Mouse (Mus musculus) urinary bladder, postnatal 14 days (tissue): Measurements from ENCODE around the gene Smim24.

Source experiments
- DNase-seq: peaks from one replicate; pipeline ENCODE4 v3.0.0; 2021; ENCODE audit warnings: low spot score

The Smim24 gene

GRCm38 (mm10) chr10:81392781-81393185 is at the start of gene Smim24:
Smim24 (plus strand) TSS chr10:81393051.
- no peak for DNase-seq

- no peak for DNase-seq
Measured at GRCm38 (mm10) chr10:81344421-81345161, 48.3 kb upstream of the Smim24 start.

- DNase-seq = no peak
Measured at GRCm38 (mm10) chr10:81345162-81345534, 47.7 kb upstream of the Smim24 start.

- peak; percentile 77 for DNase-seq
Measured at GRCm38 (mm10) chr10:81346453-81347067, 46.3 kb upstream of the Smim24 start.

GRCm38 (mm10) chr10:81349146-81349545 is 43.7 kb upstream of the Smim24 start:
- peak; percentile 64 for DNase-seq

- no peak for DNase-seq
Measured at GRCm38 (mm10) chr10:81349961-81350350, 42.9 kb upstream of the Smim24 start.

GRCm38 (mm10) chr10:81350351-81351063 is 42.3 kb upstream of the Smim24 start, which contains the start of gene Hmg20b:
Hmg20b (minus strand) TSS chr10:81350480.
- peak; percentile 99 for DNase-seq

- DNase-seq = no peak
Measured at GRCm38 (mm10) chr10:81351678-81352291, 41.1 kb upstream of the Smim24 start.

GRCm38 (mm10) chr10:81354738-81355477 is 37.9 kb upstream of the Smim24 start:
- no peak for DNase-seq

GRCm38 (mm10) chr10:81355533-81355932 is 37.3 kb upstream of the Smim24 start:
- no peak for DNase-seq

GRCm38 (mm10) chr10:81356352-81356990 is 36.4 kb upstream of the Smim24 start:
- DNase-seq = no peak

- peak; percentile 93 for DNase-seq
Measured at GRCm38 (mm10) chr10:81356991-81357844, 35.6 kb upstream of the Smim24 start, which contains the start of gene Mfsd12. Mfsd12 (plus strand) TSS chr10:81357491.

GRCm38 (mm10) chr10:81358209-81358608 is 34.6 kb upstream of the Smim24 start:
- DNase-seq = no peak

- DNase-seq = no peak
Measured at GRCm38 (mm10) chr10:81358841-81359240, 34.0 kb upstream of the Smim24 start.

GRCm38 (mm10) chr10:81360721-81361120 is 32.1 kb upstream of the Smim24 start:
- DNase-seq = no peak

- no peak for DNase-seq
Measured at GRCm38 (mm10) chr10:81362336-81362949, 30.4 kb upstream of the Smim24 start.

- DNase-seq = no peak
Measured at GRCm38 (mm10) chr10:81363436-81364346, 29.2 kb upstream of the Smim24 start.

- DNase-seq = peak; percentile 56
Measured at GRCm38 (mm10) chr10:81364666-81365065, 28.2 kb upstream of the Smim24 start.

- DNase-seq = no peak
Measured at GRCm38 (mm10) chr10:81365073-81365472, 27.8 kb upstream of the Smim24 start.
